Mouse (Mus musculus) MN1 (cell line): ENCODE data around the gene Reg3a.
"Not testable (repeated sequence)": the region's sequence is repeated elsewhere in the genome, so short reads cannot be mapped to it uniquely, and the experiment has no call there.

Source experiments
- DNase-seq: peaks from one replicate; pipeline ENCODE4 v3.0.0-alpha.2; 2016; ENCODE audit warnings: low spot score

Reg3a gene

DNA sequence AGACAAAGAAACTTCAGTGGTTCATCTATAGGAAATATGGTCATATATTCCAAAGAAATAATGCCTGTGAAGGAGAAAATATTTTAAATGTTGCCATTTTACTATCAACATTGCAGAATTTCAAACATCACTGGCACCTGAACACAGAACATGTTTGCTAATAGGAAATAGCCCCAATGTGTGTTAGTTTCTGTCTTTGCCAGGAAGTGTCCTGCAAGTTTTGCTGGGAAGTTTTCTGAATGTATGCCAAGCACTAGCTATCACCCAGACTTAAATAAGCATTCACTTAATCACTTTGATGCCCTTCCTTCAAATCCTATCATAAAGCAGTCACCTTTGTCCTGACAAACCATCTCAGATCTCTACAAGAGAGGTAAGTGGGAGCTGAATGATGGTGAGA is at the start of gene Reg3a:
Gene Reg3a (plus strand): TSS at position 301 of the 400 bp plus-strand sequence.
- DNase-seq: no peak

DNA sequence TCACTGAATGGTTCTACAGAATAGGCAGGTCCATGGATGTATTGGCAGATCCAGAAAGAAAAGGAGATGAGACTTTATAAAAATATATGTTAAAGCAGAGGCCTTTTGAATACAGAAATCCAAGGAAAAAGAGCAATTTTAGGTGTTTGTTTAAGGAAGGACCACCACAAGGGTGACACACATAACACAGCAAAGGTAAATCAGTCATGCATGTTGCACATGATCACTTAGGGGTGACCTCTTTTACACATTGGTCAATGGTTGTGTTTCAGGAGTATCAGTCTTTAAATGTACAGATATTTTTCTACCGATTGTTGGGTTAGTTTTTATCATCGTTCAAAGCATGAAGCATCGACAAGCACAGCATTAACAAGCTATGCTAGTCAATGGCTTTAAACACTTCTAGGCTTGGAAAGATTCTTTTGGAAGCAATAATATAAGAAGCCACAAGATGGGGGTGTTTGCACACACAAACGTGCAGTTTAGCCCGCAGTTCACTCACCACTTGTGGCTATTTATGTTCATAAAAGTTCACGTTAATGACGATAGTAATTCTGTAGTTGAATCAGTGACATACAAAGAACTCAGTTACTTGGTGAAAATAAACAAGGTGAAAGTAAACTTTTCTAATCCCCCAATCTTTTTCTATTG is 48.5 kb upstream of the Reg3a start:
- DNase-seq: peak; percentile 8

DNA sequence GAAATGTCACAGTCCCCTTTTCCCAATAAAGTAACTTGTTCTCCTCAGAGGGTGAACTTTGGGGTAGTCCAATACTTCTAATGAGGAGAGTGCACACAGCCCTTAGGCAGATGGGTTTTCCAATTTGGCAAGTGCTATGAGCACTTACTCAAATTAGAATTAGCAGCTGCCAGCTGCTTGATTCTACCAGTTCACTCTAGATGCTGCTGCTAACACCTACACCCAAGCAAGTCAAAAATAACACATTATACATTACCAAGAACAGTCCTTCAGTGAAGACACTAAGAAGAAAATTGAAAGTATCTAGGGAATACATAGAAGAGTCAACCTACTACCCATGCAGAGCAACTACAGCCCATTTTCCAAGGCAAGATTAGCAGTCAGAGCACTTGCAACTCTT is 40.2 kb upstream of the Reg3a start:
- DNase-seq: no peak

- no peak for DNase-seq
Measured at GRCm38 (mm10) chr6:78341689-78342088, 38.8 kb upstream of the Reg3a start.

GRCm38 (mm10) chr6:78361971-78362563 is 18.4 kb upstream of the Reg3a start:
- no peak for DNase-seq

DNA sequence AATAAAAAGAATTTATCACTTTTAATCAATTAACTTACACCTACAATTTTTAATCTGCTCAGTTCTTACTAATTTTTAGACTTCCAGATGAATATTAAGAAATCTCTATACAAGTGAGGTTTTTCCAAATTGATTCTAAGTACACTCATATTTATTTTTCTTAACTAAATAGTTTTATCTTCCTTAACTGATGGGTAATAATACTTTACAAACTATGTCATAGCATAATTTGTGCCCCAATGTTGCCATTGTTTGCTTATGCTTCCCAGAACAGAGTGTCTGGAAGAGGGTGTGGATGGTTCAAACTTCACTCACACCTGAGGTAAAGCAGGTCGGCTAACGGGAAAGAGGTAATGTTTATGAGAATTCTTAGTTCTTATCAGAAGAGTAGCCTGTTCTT is 10.2 kb upstream of the Reg3a start, which contains the start of gene Reg3b:
Gene Reg3b (plus strand): TSS at position 301 of the 400 bp plus-strand sequence.
- DNase-seq: no peak

DNA sequence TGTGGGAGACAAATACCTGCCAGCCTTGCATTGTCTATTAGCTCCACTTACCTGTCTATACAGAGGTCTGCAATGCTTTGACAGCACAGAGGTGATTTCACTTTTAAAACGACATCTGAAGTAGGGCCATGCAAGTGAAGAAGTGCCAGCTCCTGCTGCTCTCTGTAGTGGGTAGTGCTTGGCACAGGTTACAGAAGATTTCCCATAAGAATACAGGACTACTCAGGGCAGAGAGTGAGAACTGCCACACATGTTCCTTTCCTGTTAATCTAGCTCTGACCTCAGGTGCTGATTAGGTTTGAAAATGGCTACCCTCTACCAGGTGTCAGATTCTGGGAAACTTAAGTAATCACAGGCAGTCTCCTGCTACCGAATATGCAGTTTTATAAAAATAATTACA is 1.7 kb upstream of the Reg3a start, which contains the start of gene Reg3d:
Gene Reg3d (minus strand): TSS at position 101 of the 400 bp plus-strand sequence.
- DNase-seq: no peak

DNA sequence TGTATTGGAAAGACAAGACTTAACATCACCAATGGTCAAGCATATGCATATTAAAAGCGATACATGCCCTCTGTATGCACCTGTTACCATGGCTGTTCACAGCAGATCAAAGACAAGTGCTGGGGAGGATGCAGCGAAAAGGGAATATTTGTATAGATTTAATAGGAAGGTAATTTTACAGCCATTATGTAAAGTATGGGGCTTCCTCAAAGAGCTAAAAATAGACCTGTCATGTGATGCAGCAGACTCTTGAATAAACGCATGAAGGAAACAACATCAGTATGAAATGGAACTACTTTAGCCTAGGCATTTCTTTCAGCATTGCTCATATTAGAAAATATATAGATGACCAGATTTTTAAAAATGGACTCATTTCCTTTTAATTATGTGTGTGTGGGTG is 5.1 kb downstream of the Reg3a start:
- no peak for DNase-seq

DNA sequence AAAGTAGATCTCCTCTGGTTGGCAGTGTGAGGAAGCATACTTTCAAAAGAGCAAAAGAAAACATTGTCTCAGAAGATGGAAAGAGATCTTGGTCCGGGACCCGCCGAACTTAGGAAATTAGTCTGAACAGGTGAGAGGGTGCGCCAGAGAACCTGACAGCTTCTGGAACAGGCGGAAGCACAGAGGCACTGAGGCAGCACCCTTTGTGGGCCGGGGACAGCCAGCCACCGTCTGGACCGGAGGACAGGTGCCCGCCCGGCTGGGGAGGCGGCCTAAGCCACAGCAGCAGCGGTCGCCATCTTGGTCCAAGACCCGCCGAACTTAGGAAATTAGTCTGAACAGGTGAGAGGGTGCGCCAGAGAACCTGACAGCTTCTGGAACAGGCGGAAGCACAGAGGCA is 14.8 kb downstream of the Reg3a start, which contains the start of gene Reg2:
Gene Reg2 (plus strand): TSS at position 301 of the 400 bp plus-strand sequence.
- DNase-seq: not testable (repeated sequence)

DNA sequence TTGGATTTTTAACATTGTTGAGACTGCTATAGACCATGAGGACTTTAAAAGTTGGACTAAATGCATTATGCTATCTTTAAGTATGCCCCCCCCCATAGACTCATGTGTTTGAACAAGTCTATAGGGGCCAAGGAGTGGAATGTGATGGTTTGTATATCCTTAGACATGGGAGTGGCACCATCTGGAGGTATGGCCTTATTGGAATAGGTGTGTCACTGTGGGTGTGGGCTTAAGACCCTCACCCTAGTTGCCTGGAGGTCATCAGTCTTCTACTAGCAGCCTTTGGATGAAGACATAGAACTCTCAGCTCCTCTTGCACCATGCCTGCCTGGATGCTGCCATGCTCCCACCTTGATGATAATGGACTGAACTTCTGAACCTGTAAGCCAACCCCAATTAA is 41.9 kb downstream of the Reg3a start, which contains the start of gene Reg1:
Gene Reg1 (plus strand): TSS at position 301 of the 400 bp plus-strand sequence.
- not testable (repeated sequence) for DNase-seq

GRCm38 (mm10) chr6:78425497-78425896 is 45.0 kb downstream of the Reg3a start:
- DNase-seq: no peak
